Mouse (Mus musculus) urinary bladder, adult 18-20 months (tissue): Measurements from ENCODE around the gene Hunk.
A peak's percentile ranks its signal among the peaks of the same experiment; 100 is the strongest.

Source experiments
- DNase-seq, 2 experiments: peaks; one replicate each; pipeline ENCODE4 v3.0.0; 2022; ENCODE audit warnings: low spot score in 2 of 2, mixed read lengths in 2 of 2

Gene Hunk

GRCm38 (mm10) chr16:90385688-90386513 is at the start of gene Hunk:
Gene Hunk (plus strand): TSS chr16:90386013.
- peak; percentile 36 to 66 for DNase-seq

GRCm38 (mm10) chr16:90339026-90339425 is 46.8 kb upstream of the Hunk start:
- no peak for DNase-seq

- DNase-seq, result no peak
These were observed 44.7 kb upstream of the Hunk start for GRCm38 (mm10) chr16:90341086-90341485.

- peak; percentile 6 to 26 for DNase-seq
These were observed 35.9 kb upstream of the Hunk start for GRCm38 (mm10) chr16:90349700-90350548.

- no peak for DNase-seq
These were observed 34.1 kb upstream of the Hunk start for GRCm38 (mm10) chr16:90351726-90352125.

GRCm38 (mm10) chr16:90352691-90353090 is 33.1 kb upstream of the Hunk start:
- DNase-seq, result no peak

GRCm38 (mm10) chr16:90353156-90353555 is 32.7 kb upstream of the Hunk start:
- DNase-seq, result no peak

GRCm38 (mm10) chr16:90359329-90359728 is 26.5 kb upstream of the Hunk start:
- no peak for DNase-seq

- DNase-seq, result no peak
These were observed 26.1 kb upstream of the Hunk start for GRCm38 (mm10) chr16:90359750-90360149.

GRCm38 (mm10) chr16:90360327-90360726 is 25.5 kb upstream of the Hunk start:
- no peak for DNase-seq

- DNase-seq, result no peak
These were observed 22.9 kb upstream of the Hunk start for GRCm38 (mm10) chr16:90362926-90363325.

- DNase-seq, result peak; percentile 60 to 71
These were observed 5.9 kb upstream of the Hunk start for GRCm38 (mm10) chr16:90379897-90380296.

- no peak for DNase-seq
These were observed 4.2 kb upstream of the Hunk start for GRCm38 (mm10) chr16:90381633-90382032.

- no peak for DNase-seq
These were observed 3.0 kb upstream of the Hunk start for GRCm38 (mm10) chr16:90382701-90383280.

GRCm38 (mm10) chr16:90384058-90384457 is 1.8 kb upstream of the Hunk start:
- no peak for DNase-seq

GRCm38 (mm10) chr16:90384846-90385245 is 967 bp upstream of the Hunk start:
- no peak for DNase-seq

GRCm38 (mm10) chr16:90385326-90385687 is 506 bp upstream of the Hunk start:
- no peak for DNase-seq

GRCm38 (mm10) chr16:90386514-90387160 is 824 bp downstream of the Hunk start:
- DNase-seq, result peak in 1 of 2 experiments; percentile 45

- no peak for DNase-seq
These were observed 1.4 kb downstream of the Hunk start for GRCm38 (mm10) chr16:90387161-90387671.

- DNase-seq, result no peak
These were observed 2.1 kb downstream of the Hunk start for GRCm38 (mm10) chr16:90387961-90388360.

- DNase-seq, result no peak
These were observed 3.4 kb downstream of the Hunk start for GRCm38 (mm10) chr16:90389103-90389750.
